Mouse (Mus musculus) liver, adult 2 months (tissue): ENCODE results near the gene Secisbp2l.

Experiments used
- CTCF ChIP-seq: fragments of 200-500 bp; IDR thresholded peaks from 2 replicates; pipeline ENCODE4 v1.5.1; 2011; ENCODE audit warnings: low read depth, low read length, control low read depth
- POLR2A ChIP-seq: fragments of 200-500 bp; IDR thresholded peaks from 2 replicates; pipeline ENCODE4 v1.6.1; 2011; ENCODE audit warnings: low read length, control low read depth; ENCODE audit not compliant: insufficient read depth; ENCODE audit errors: extremely low read depth

DNA sequence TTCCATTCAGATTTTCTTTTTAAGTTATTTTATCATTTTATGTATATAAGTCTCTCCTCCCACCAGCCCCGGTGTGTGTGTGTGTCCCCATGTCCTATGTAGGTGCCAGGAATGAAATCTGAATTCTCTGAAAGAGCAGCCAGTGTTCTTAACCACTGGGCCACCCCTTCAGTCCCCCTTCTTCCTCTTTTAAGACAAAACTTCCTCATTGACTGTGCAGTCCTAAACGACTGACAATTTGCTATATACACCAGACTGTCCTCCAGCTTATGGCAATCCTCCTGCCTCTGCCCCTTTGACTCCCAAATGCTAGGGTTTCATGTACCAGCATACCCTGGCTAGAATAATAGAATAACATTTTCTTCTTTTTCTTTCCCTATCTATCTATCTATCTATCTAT, 12.4 kb upstream of the Secisbp2l start:
- no peak for TF ChIP-seq CTCF
- TF ChIP-seq POLR2A: no peak
